Mouse (Mus musculus) limb, embryonic 14.5 days (tissue): ENCODE data around the gene Midn. TPM values are rescaled to one million over a fixed set of nuclear protein-coding genes. Genes with fewer than 3 reads are reported as not detected.

Experiments used
- ATAC-seq: fragments of 200-750 bp; cut with Nextera tagmentation; 2 replicates; pipeline ENCODE4 v1.8.0; 2017; ENCODE audit warnings: low read depth, moderate number of reproducible peaks, moderate TSS enrichment; ENCODE audit not compliant: low FRiP score
- DNase-seq: peaks from one replicate; pipeline ENCODE4 v3.0.0-alpha.2; 2015; ENCODE audit warnings: low spot score
- H3K27ac ChIP-seq: fragments of 300-500 bp; sonication (generic); replicated peaks from 2 replicates; pipeline ENCODE4 v1.5.1; 2014; ENCODE audit warnings: low read depth, mild to moderate bottlenecking, low read length, moderate library complexity, mixed read lengths
- H3K27me3 ChIP-seq: fragments of 300-500 bp; sonication (generic); 2 replicates; pipeline ENCODE4 v1.6.1; 2014; ENCODE audit warnings: low read length, mixed read lengths; ENCODE audit not compliant: control insufficient read depth, insufficient read depth
- H3K36me3 ChIP-seq: fragments of 300-500 bp; sonication (generic); 2 replicates; pipeline ENCODE4 v1.6.1; 2014; ENCODE audit warnings: mild to moderate bottlenecking, low read length, moderate library complexity, mixed read lengths; ENCODE audit not compliant: control insufficient read depth, insufficient read depth
- H3K4me1 ChIP-seq: fragments of 300-500 bp; sonication (generic); 2 replicates; pipeline ENCODE4 v1.6.1; 2014; ENCODE audit warnings: antibody characterized with exemption, low read length, mixed read lengths; ENCODE audit not compliant: control insufficient read depth, insufficient read depth
- H3K4me2 ChIP-seq: fragments of 300-500 bp; sonication (generic); replicated peaks from 2 replicates; pipeline ENCODE4 v1.6.1; 2014; ENCODE audit warnings: low read depth, mild to moderate bottlenecking, low read length, moderate library complexity; ENCODE audit not compliant: severe bottlenecking
- H3K4me3 ChIP-seq: fragments of 300-500 bp; sonication (generic); replicated peaks from 2 replicates; pipeline ENCODE4 v1.5.1; 2014; ENCODE audit warnings: low read length
- H3K9ac ChIP-seq: fragments of 300-500 bp; sonication (generic); 2 replicates; pipeline ENCODE4 v1.6.1; 2014; ENCODE audit warnings: mild to moderate bottlenecking, low read depth, low read length, moderate library complexity; ENCODE audit not compliant: severe bottlenecking
- H3K9me3 ChIP-seq: fragments of 300-500 bp; sonication (generic); 2 replicates; pipeline ENCODE4 v1.6.1; 2016; ENCODE audit warnings: low read length; ENCODE audit not compliant: control insufficient read depth
- POLR2A ChIP-seq: fragments of 200-500 bp; IDR thresholded peaks from 2 replicates; pipeline ENCODE4 v1.8.0; 2012; ENCODE audit warnings: inconsistent platforms, mild to moderate bottlenecking, moderate library complexity, borderline replicate concordance; ENCODE audit not compliant: insufficient read depth, insufficient read length; ENCODE audit errors: extremely low read depth
- WGBS: fragments of 180-500 bp; shearing (Covaris S2); extraction: QIAGEN DNeasy Blood & Tissue Kit; methylation state at CpG from one replicate; pipeline ENCODE4 v1.1.7; 2014; 5-methylcytosine and 5-hydroxymethylcytosine counted together
- polyA plus RNA-seq, 2 experiments: library from polyadenylated mRNA; depleted of rRNA in 1 of 2; stranded (reverse) in 1 of 2; unstranded in 1 of 2; fragments of >200 nt; fragmentation: Nextera tagmentation in 1 of 2; extraction: Ambion mirVana in 1 of 2; gene quantifications; 2 replicates each; pipeline versions ENCODE4 v1.2.1 to v1.2.3; 2012 to 2014

Gene Midn
- polyA plus RNA-seq, 2 experiments: 33.4 to 108 TPM

DNA sequence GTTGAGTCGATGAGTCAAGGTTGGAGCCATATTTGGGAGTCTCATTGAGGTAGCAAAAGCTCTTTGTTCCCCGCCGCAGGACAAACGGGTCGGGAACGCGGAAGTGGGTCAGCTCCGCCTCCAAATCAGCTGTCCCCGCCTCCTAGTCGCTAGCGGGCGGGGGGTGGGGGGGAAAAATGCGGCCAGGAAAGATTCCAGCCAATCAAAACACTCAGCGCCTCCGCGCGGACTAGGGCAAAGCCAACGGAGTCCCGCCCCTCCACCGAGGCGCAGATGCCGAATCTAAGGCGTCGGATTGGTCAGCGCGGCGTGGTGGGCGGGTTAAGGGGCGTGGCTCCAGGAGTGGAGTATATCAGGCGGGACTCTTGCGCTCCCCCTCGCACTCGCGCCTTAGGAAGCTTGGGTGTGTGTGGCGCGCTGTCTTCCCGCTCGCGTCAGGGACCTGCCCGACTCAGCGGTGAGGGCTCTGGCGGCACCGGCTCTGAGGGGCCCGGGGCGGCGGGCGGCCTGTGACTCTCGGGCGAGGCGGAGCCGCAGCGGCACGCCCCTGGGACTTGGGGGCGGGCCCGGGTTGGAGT, 19.5 kb downstream of the Midn start:
- Histone ChIP-seq H3K4me1 (peaks cover 39% of the 10 kb centered on the region), H3K9ac (peak overlapping the region; percentile 99), H3K9me3 (no peaks in the 10 kb centered on the region), H3K4me2 (peak overlapping the region; percentile 63), H3K4me3 (peak overlapping the region; percentile 95), H3K27me3 (no peaks in the 10 kb centered on the region), H3K36me3 (peaks cover 28% of the 10 kb centered on the region), H3K27ac (peak overlapping the region; percentile 99)
- TF ChIP-seq POLR2A: peak; percentile 100
- peak; percentile 99 for DNase-seq
- ATAC-seq: peak; percentile 92
- WGBS: under 1% methylated on average over 34 of the region's 55 CpGs

DNA sequence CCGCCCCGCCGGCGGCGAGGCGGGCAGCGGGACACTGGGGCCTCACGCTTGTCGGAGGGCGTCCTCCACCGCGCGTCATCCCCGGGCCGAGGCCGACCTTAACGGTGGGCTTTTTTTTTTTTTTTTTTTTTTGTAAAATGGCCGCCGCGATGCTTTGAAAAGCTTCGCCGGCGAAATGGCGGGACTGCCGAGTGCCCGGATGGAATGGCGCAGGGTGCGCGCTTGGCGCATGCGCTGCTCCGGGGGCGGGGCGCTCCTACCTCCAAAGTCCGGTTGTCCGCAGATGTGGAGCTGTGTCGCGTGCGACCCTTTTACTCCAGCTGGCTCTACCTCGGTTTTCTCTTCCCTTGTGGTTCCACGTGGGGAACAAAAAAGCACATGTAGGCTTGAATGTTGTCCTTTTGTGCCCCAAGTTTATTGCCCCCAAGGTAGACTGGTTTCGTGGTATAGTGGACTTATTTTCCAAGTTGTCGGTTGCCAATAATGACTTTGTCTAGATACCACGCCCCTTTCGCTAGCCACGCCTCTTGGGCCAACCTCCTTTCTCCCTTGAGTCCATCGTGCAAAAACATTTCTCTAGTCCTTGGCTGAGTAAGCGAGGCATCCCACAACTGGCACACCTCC, 20.1 kb downstream of the Midn start:
- 1% methylated on average over 40 of the region's 48 CpGs for WGBS
- TF ChIP-seq POLR2A: no peak
- DNase-seq (peak; percentile 93), ATAC-seq (peak; percentile 60)
- Histone ChIP-seq H3K27me3 (no peaks in the 10 kb centered on the region), H3K4me1 (peaks cover 42% of the 10 kb centered on the region), H3K36me3 (peaks cover 28% of the 10 kb centered on the region), H3K9ac (peak overlapping the region; percentile 99), H3K27ac (peak overlapping the region; percentile 99), H3K4me2 (peak overlapping the region; percentile 63), H3K4me3 (peak overlapping the region; percentile 95), H3K9me3 (no peaks in the 10 kb centered on the region)

DNA sequence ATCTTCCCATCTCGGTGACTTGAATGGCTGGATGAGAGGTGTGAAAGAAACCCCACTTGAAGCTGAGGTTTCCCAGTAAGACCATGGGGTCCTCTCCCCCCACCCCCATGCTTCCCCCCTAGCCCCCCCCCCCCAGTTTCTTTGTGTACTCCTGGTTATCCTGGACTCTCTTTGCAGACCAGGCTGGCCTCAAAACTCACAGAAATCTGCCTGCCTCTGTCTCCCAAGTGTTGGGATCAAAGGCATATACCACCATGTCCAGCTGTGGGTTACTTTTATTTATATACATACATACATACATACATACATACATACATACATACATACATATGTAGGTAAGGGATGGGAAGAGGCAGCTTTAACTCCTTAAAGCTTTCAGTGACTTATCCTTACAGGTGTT, 21.0 kb downstream of the Midn start:
- peaks cover 37% of the 10 kb centered on the region for H3K4me1 ChIP-seq
- DNase-seq (no peak), ATAC-seq (no peak)
- H3K4me2 ChIP-seq: peak overlapping the region; percentile 63
- H3K9me3 ChIP-seq: no peaks in the 10 kb centered on the region
- TF ChIP-seq POLR2A: no peak
- peaks cover 28% of the 10 kb centered on the region for H3K36me3 ChIP-seq
- peak overlapping the region; percentile 99 for H3K9ac ChIP-seq
- WGBS: 71% methylated on average over 1 of the region's 1 CpGs
- H3K27me3 ChIP-seq: no peaks in the 10 kb centered on the region
- H3K4me3 ChIP-seq: peak overlapping the region; percentile 95
- H3K27ac ChIP-seq: no peak overlapping the region

DNA sequence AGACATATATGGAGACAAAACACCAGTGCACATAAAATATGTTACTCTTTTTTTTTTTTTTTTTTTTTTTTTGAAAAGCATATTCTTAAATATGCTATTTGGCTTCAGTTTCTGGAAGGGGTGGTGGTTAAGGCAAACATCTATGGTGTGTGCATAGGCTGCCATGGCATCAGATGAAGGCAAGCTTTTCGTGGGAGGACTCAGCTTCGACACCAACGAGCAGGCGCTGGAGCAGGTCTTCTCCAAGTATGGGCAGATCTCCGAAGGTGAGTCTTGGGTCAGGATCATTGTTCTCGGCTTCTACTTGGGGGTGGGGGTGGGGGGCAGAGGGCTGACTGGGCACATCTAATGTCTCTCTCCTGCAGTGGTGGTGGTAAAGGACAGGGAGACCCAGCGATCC, 21.6 kb downstream of the Midn start:
- no peak for TF ChIP-seq POLR2A
- H3K9me3 ChIP-seq: no peaks in the 10 kb centered on the region
- no peak overlapping the region for H3K27ac ChIP-seq
- no peak overlapping the region for H3K9ac ChIP-seq
- H3K4me1 ChIP-seq: peaks cover 32% of the 10 kb centered on the region
- no peak for DNase-seq
- no peak overlapping the region for H3K4me2 ChIP-seq
- no peaks in the 10 kb centered on the region for H3K27me3 ChIP-seq
- no peak overlapping the region for H3K4me3 ChIP-seq
- 89% methylated on average over 7 of the region's 7 CpGs for WGBS
- ATAC-seq: no peak
- peaks cover 28% of the 10 kb centered on the region for H3K36me3 ChIP-seq

DNA sequence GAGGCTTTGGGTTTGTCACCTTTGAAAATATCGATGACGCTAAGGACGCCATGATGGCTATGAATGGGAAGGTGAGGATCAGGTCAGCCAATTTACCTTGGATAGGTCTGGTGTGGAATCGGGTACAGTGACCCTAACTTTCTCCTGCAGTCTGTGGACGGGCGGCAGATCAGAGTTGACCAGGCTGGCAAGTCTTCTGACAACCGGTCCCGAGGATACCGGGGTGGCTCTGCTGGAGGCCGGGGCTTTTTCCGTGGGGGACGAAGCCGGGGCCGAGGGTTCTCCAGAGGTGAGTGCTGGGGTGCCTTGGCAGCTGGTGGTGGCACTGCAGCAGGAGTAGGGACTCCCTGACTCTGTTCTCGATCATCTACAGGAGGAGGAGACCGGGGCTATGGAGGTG, 22.0 kb downstream of the Midn start:
- no peak for TF ChIP-seq POLR2A
- no peak for ATAC-seq
- 93% methylated on average over 16 of the region's 16 CpGs for WGBS
- Histone ChIP-seq H3K4me2 (no peak overlapping the region), H3K36me3 (peaks cover 28% of the 10 kb centered on the region), H3K4me1 (peaks cover 29% of the 10 kb centered on the region), H3K27me3 (no peaks in the 10 kb centered on the region), H3K9me3 (no peaks in the 10 kb centered on the region), H3K4me3 (no peak overlapping the region), H3K27ac (no peak overlapping the region), H3K9ac (no peak overlapping the region)
- DNase-seq: no peak

DNA sequence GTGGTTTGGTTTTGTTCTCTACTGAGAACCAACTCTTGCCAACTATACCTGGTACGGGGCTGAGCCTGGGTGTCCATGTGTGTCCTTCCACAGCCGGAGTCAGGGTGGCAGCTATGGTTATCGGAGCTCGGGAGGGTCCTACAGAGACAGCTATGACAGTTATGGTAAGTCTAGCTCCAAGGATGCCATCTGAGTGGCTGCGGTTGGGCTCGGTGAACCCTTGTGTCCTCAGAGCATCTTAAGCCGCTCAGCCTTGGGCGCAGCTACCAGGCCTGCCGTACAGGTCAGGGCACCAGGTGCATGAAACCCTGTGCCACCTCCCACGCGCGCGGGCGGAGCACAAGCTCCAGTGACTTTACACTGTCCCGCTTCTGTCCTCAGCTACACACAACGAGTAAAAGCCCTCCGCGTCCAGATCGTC, 22.5 kb downstream of the Midn start:
- no peaks in the 10 kb centered on the region for H3K9me3 ChIP-seq
- DNase-seq (no peak), ATAC-seq (no peak)
- 95% methylated on average over 19 of the region's 19 CpGs for WGBS
- H3K4me3 ChIP-seq: no peak overlapping the region
- no peak for TF ChIP-seq POLR2A
- no peak overlapping the region for H3K9ac ChIP-seq
- no peaks in the 10 kb centered on the region for H3K27me3 ChIP-seq
- peaks cover 28% of the 10 kb centered on the region for H3K36me3 ChIP-seq
- peaks cover 24% of the 10 kb centered on the region for H3K4me1 ChIP-seq
- H3K4me2 ChIP-seq: no peak overlapping the region
- no peak overlapping the region for H3K27ac ChIP-seq
